Mouse (Mus musculus) ovary, adult 10 weeks (tissue): ENCODE measurements around the gene R3hdm4. TPM values are rescaled to one million over a fixed set of nuclear protein-coding genes. Genes with fewer than 3 reads are reported as not detected.

Source experiments
- polyA plus RNA-seq: library from polyadenylated mRNA; stranded (reverse); fragments of 350-450 nt; fragmentation: Illumina TruSeq; extraction: RNeasy Lipid Tissue Mini Kit (QIAGEN cat#74804); gene quantifications from one replicate; pipeline ENCODE4 v1.2.3, GENCODE M21; 2014

The R3hdm4 gene
- 8.0 TPM for polyA plus RNA-seq

GRCm38 (mm10) chr10:79920958-79921535 is at the start of gene R3hdm4:
R3hdm4 (minus strand) TSS chr10:79921208.

GRCm38 (mm10) chr10:79970415-79971182 is 49.6 kb upstream of the R3hdm4 start, which contains the start of gene Grin3b:
Grin3b (plus strand) TSS chr10:79970715.

GRCm38 (mm10) chr10:79959847-79960601 is 39.0 kb upstream of the R3hdm4 start, which contains the start of gene Wdr18:
Wdr18 (plus strand) TSS chr10:79960152.

GRCm38 (mm10) chr10:79926491-79927323 is 5.7 kb upstream of the R3hdm4 start, which contains the start of gene Arid3a:
Arid3a (plus strand) TSS chr10:79927043.

GRCm38 (mm10) chr10:79916808-79917531 is 4.0 kb downstream of the R3hdm4 start, which contains the start of gene Kiss1r:
Kiss1r (plus strand) TSS chr10:79916971.

GRCm38 (mm10) chr10:79910556-79910955 is 10.5 kb downstream of the R3hdm4 start, which contains the start of gene Gm26602:
Gm26602 (plus strand) TSS chr10:79910856.

GRCm38 (mm10) chr10:79908167-79909091 is 12.6 kb downstream of the R3hdm4 start, which contains the start of gene Med16:
Med16 (minus strand) TSS chr10:79908923.

GRCm38 (mm10) chr10:79890670-79891069 is 30.3 kb downstream of the R3hdm4 start, which contains the start of gene Cfd:
Cfd (plus strand) TSS chr10:79890853.

GRCm38 (mm10) chr10:79886054-79886453 is 35.0 kb downstream of the R3hdm4 start, which contains the start of gene Elane:
Elane (plus strand) TSS chr10:79886247.

GRCm38 (mm10) chr10:79874290-79874862 is 46.6 kb downstream of the R3hdm4 start, which contains the start of the genes Prtn3 and Plppr3:
Prtn3 (plus strand) TSS chr10:79874476.
Plppr3 (minus strand) TSS chr10:79874634.

Other genes with a start within 250 kb of the R3hdm4 start
- not detected for gene Cdc34, start 239.0 kb downstream of the R3hdm4 start, polyA plus RNA-seq
- gene Gzmm, start 232.2 kb downstream of the R3hdm4 start, polyA plus RNA-seq: not detected
- 239 TPM for gene Bsg, start 216.7 kb downstream of the R3hdm4 start, polyA plus RNA-seq
- gene Hcn2, start 204.6 kb downstream of the R3hdm4 start, polyA plus RNA-seq: 0.20 TPM
- not detected for gene Polrmt, start 174.6 kb downstream of the R3hdm4 start, polyA plus RNA-seq
- not detected for gene Fgf22, start 166.1 kb downstream of the R3hdm4 start, polyA plus RNA-seq
- gene Rnf126, start 154.3 kb downstream of the R3hdm4 start, polyA plus RNA-seq: 0.29 TPM
- gene Fstl3, start 143.9 kb downstream of the R3hdm4 start, polyA plus RNA-seq: 1.2 TPM
- gene Prss57, start 130.2 kb downstream of the R3hdm4 start, polyA plus RNA-seq: not detected
- gene Palm, start 127.6 kb downstream of the R3hdm4 start, polyA plus RNA-seq: 0.77 TPM
- not detected for gene Misp, start 100.2 kb downstream of the R3hdm4 start, polyA plus RNA-seq
- gene Ptbp1, start 66.8 kb downstream of the R3hdm4 start, polyA plus RNA-seq: 114 TPM
- gene Prtn3, start 46.7 kb downstream of the R3hdm4 start, polyA plus RNA-seq: not detected
- not detected for gene Plppr3, start 46.6 kb downstream of the R3hdm4 start, polyA plus RNA-seq
- not detected for gene Elane, start 35.0 kb downstream of the R3hdm4 start, polyA plus RNA-seq
- gene Cfd, start 30.4 kb downstream of the R3hdm4 start, polyA plus RNA-seq: 1.5 TPM
- 0.37 TPM for gene Med16, start 12.3 kb downstream of the R3hdm4 start, polyA plus RNA-seq
- not detected for gene Gm26602, start 10.4 kb downstream of the R3hdm4 start, polyA plus RNA-seq
- gene Kiss1r, start 4.2 kb downstream of the R3hdm4 start, polyA plus RNA-seq: not detected
- gene Arid3a, start 5.8 kb upstream of the R3hdm4 start, polyA plus RNA-seq: 3.3 TPM
- gene Wdr18, start 38.9 kb upstream of the R3hdm4 start, polyA plus RNA-seq: 1.2 TPM
- not detected for gene Grin3b, start 49.5 kb upstream of the R3hdm4 start, polyA plus RNA-seq
- gene Tmem259, start 63.1 kb upstream of the R3hdm4 start, polyA plus RNA-seq: not detected
- 10.0 TPM for gene Cnn2, start 67.4 kb upstream of the R3hdm4 start, polyA plus RNA-seq
- gene Abca7, start 75.3 kb upstream of the R3hdm4 start, polyA plus RNA-seq: 0.14 TPM
- not detected for gene Arhgap45, start 95.4 kb upstream of the R3hdm4 start, polyA plus RNA-seq
- 0.51 TPM for gene Polr2e, start 118.6 kb upstream of the R3hdm4 start, polyA plus RNA-seq
- 21.6 TPM for gene Gpx4, start 126.0 kb upstream of the R3hdm4 start, polyA plus RNA-seq
- gene Sbno2, start 184.4 kb upstream of the R3hdm4 start, polyA plus RNA-seq: 0.29 TPM
- gene Stk11, start 194.6 kb upstream of the R3hdm4 start, polyA plus RNA-seq: 4.8 TPM
- 0.34 TPM for gene Atp5d, start 217.4 kb upstream of the R3hdm4 start, polyA plus RNA-seq
- not detected for gene Cbarp, start 219.6 kb upstream of the R3hdm4 start, polyA plus RNA-seq
- 10.3 TPM for gene Midn, start 227.1 kb upstream of the R3hdm4 start, polyA plus RNA-seq
- gene Cirbp, start 244.8 kb upstream of the R3hdm4 start, polyA plus RNA-seq: 34.8 TPM